Mouse (Mus musculus): Measurements from ENCODE around the gene Tsen2. TPM values are rescaled to one million over a fixed set of nuclear protein-coding genes. Genes with fewer than 3 reads are reported as not detected.

Gene Tsen2
- total and polyA plus RNA-seq, 3 experiments, result 8.9 to 14.6 (median 11.5) TPM

- Histone ChIP-seq H3K4me3 (ENCODE audit: low read depth, low read length) (no peak overlapping the region), H3K27me3 (ENCODE audit: insufficient read depth, low read length) (peaks cover 16% of the 10 kb centered on the region), H3K9me3 (replicated peaks) (no peaks in the 10 kb centered on the region), H3K4me1 (ENCODE audit: insufficient read depth, low read depth, low read length) (peaks cover 6% of the 10 kb centered on the region; the same call in 1 of the 2 replicates), H3K36me3 (replicated peaks) (no peaks in the 10 kb centered on the region)
- TF ChIP-seq CTCF (IDR thresholded peaks at IDR 0.05; ENCODE audit: low read depth, low read length) (no peak), POLR2AphosphoS5 (IDR thresholded peaks at IDR 0.05; ENCODE audit: insufficient replicate concordance, low read depth, low read length) (no peak), GATA1 (IDR thresholded peaks at IDR 0.05; ENCODE audit: borderline replicate concordance, low read length) (no peak), GATA2 (IDR thresholded peaks at IDR 0.05; ENCODE audit: borderline replicate concordance, low read depth, low read length) (no peak), TAL1 (conservative IDR thresholded peaks at IDR 0.05; ENCODE audit: low read depth, low read length) (no peak)
- ATAC-seq (ENCODE audit: extremely low read depth, insufficient number of reproducible peaks, low FRiP score, poor library complexity, severe bottlenecking) (no peak), DNase-seq (ENCODE audit: low spot score) (no peak)
These were observed 51.2 kb downstream of the Tsen2 start for GRCm38 (mm10) chr6:115595667-115596066.

- H3K4me1 ChIP-seq (ENCODE audit: insufficient read depth, low read depth, low read length), result peaks cover 18% of the 10 kb centered on the region
- no peaks in the 10 kb centered on the region; the same call in 1 of the 2 replicates for H3K27me3 ChIP-seq (ENCODE audit: insufficient read depth, low read length)
- no peaks in the 10 kb centered on the region; the same call in 1 of the 2 replicates for H3K9me3 ChIP-seq (replicated peaks)
- peaks cover 31% of the 10 kb centered on the region for H3K36me3 ChIP-seq (replicated peaks)
- TF ChIP-seq GATA2 (IDR thresholded peaks at IDR 0.05; ENCODE audit: borderline replicate concordance, low read depth, low read length) (no peak), TAL1 (conservative IDR thresholded peaks at IDR 0.05; ENCODE audit: low read depth, low read length) (no peak), CTCF (IDR thresholded peaks at IDR 0.05; ENCODE audit: low read depth, low read length) (no peak), GATA1 (IDR thresholded peaks at IDR 0.05; ENCODE audit: borderline replicate concordance, low read length) (no peak), POLR2AphosphoS5 (IDR thresholded peaks at IDR 0.05; ENCODE audit: insufficient replicate concordance, low read depth, low read length) (no peak)
- H3K4me3 ChIP-seq (ENCODE audit: low read depth, low read length), result peak overlapping the region; percentile 92; the same call in 1 of the 2 replicates
- DNase-seq (ENCODE audit: low spot score), result no peak
- ATAC-seq (ENCODE audit: extremely low read depth, insufficient number of reproducible peaks, low FRiP score, poor library complexity, severe bottlenecking), result no peak
These were observed 56.9 kb downstream of the Tsen2 start for GRCm38 (mm10) chr6:115601322-115601714.

- ATAC-seq (ENCODE audit: extremely low read depth, insufficient number of reproducible peaks, low FRiP score, poor library complexity, severe bottlenecking) (peak; percentile 83), DNase-seq (ENCODE audit: low spot score) (peak; percentile 73)
- peaks cover 21% of the 10 kb centered on the region for H3K4me1 ChIP-seq (ENCODE audit: insufficient read depth, low read depth, low read length)
- peaks cover 37% of the 10 kb centered on the region for H3K36me3 ChIP-seq (replicated peaks)
- H3K9me3 ChIP-seq (replicated peaks), result no peaks in the 10 kb centered on the region; the same call in 1 of the 2 replicates
- no peak for TF ChIP-seq TAL1 (conservative IDR thresholded peaks at IDR 0.05; ENCODE audit: low read depth, low read length)
- TF ChIP-seq CTCF (IDR thresholded peaks at IDR 0.05; ENCODE audit: low read depth, low read length), result no peak
- no peak for TF ChIP-seq POLR2AphosphoS5 (IDR thresholded peaks at IDR 0.05; ENCODE audit: insufficient replicate concordance, low read depth, low read length)
- TF ChIP-seq GATA2 (IDR thresholded peaks at IDR 0.05; ENCODE audit: borderline replicate concordance, low read depth, low read length), result no peak
- no peak for TF ChIP-seq GATA1 (IDR thresholded peaks at IDR 0.05; ENCODE audit: borderline replicate concordance, low read length)
- H3K27me3 ChIP-seq (ENCODE audit: insufficient read depth, low read length), result no peaks in the 10 kb centered on the region; the same call in 1 of the 2 replicates
- H3K4me3 ChIP-seq (ENCODE audit: low read depth, low read length), result peak within 1 kb of the TSS; percentile 92
These were observed 57.5 kb downstream of the Tsen2 start, which contains the start of gene Mkrn2 for GRCm38 (mm10) chr6:115601715-115602523. Gene Mkrn2, plus strand, starts transcription at chr6:115601902.

DNA sequence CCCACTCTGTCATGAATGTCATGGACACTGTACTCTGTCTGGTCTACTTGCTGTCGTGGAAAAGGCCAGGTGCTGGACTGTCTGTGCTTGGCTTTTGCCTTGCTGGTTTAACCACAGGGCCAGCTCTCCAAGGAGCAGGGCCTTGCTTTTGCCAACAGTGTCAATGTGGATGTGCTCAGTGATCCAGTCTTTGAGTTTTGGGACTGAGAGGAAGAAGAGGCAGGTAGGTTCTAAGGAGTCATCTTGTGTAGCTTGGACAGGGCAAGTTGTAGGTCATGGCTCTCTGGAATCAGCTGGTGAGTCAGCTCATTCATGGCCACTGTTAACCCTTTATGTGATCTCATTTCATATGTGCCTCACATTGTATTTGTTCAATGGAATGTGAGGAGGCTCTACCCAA is 62.0 kb downstream of the Tsen2 start:
- peaks cover 75% of the 10 kb centered on the region for H3K36me3 ChIP-seq (replicated peaks)
- TF ChIP-seq GATA2 (IDR thresholded peaks at IDR 0.05; ENCODE audit: borderline replicate concordance, low read depth, low read length), result no peak
- no peak for TF ChIP-seq POLR2AphosphoS5 (IDR thresholded peaks at IDR 0.05; ENCODE audit: insufficient replicate concordance, low read depth, low read length)
- no peak for TF ChIP-seq CTCF (IDR thresholded peaks at IDR 0.05; ENCODE audit: low read depth, low read length)
- TF ChIP-seq GATA1 (IDR thresholded peaks at IDR 0.05; ENCODE audit: borderline replicate concordance, low read length), result no peak
- TF ChIP-seq TAL1 (conservative IDR thresholded peaks at IDR 0.05; ENCODE audit: low read depth, low read length), result no peak
- no peaks in the 10 kb centered on the region for H3K9me3 ChIP-seq (replicated peaks)
- H3K4me3 ChIP-seq (ENCODE audit: low read depth, low read length), result no peak overlapping the region
- DNase-seq (ENCODE audit: low spot score), result no peak
- no peak for ATAC-seq (ENCODE audit: extremely low read depth, insufficient number of reproducible peaks, low FRiP score, poor library complexity, severe bottlenecking)
- H3K27me3 ChIP-seq (ENCODE audit: insufficient read depth, low read length), result no peaks in the 10 kb centered on the region
- peaks cover 21% of the 10 kb centered on the region for H3K4me1 ChIP-seq (ENCODE audit: insufficient read depth, low read depth, low read length)

GRCm38 (mm10) chr6:115607429-115607828 is 63.0 kb downstream of the Tsen2 start:
- H3K4me1 ChIP-seq (ENCODE audit: insufficient read depth, low read depth, low read length), result peaks cover 21% of the 10 kb centered on the region
- H3K36me3 ChIP-seq (replicated peaks), result peaks cover 85% of the 10 kb centered on the region
- ATAC-seq (ENCODE audit: extremely low read depth, insufficient number of reproducible peaks, low FRiP score, poor library complexity, severe bottlenecking), result no peak
- no peak for DNase-seq (ENCODE audit: low spot score)
- no peak overlapping the region for H3K4me3 ChIP-seq (ENCODE audit: low read depth, low read length)
- H3K9me3 ChIP-seq (replicated peaks), result no peaks in the 10 kb centered on the region
- H3K27me3 ChIP-seq (ENCODE audit: insufficient read depth, low read length), result no peaks in the 10 kb centered on the region
- TF ChIP-seq GATA2 (IDR thresholded peaks at IDR 0.05; ENCODE audit: borderline replicate concordance, low read depth, low read length), result no peak
- TF ChIP-seq POLR2AphosphoS5 (IDR thresholded peaks at IDR 0.05; ENCODE audit: insufficient replicate concordance, low read depth, low read length), result no peak
- TF ChIP-seq CTCF (IDR thresholded peaks at IDR 0.05; ENCODE audit: low read depth, low read length), result no peak
- TF ChIP-seq TAL1 (conservative IDR thresholded peaks at IDR 0.05; ENCODE audit: low read depth, low read length), result no peak
- TF ChIP-seq GATA1 (IDR thresholded peaks at IDR 0.05; ENCODE audit: borderline replicate concordance, low read length), result no peak

GRCm38 (mm10) chr6:115609121-115609520 is 64.7 kb downstream of the Tsen2 start:
- H3K36me3 ChIP-seq (replicated peaks), result peaks cover 90% of the 10 kb centered on the region
- DNase-seq (ENCODE audit: low spot score), result no peak
- H3K4me3 ChIP-seq (ENCODE audit: low read depth, low read length), result no peak overlapping the region
- H3K4me1 ChIP-seq (ENCODE audit: insufficient read depth, low read depth, low read length), result peaks cover 12% of the 10 kb centered on the region
- TF ChIP-seq POLR2AphosphoS5 (IDR thresholded peaks at IDR 0.05; ENCODE audit: insufficient replicate concordance, low read depth, low read length), result no peak
- TF ChIP-seq GATA2 (IDR thresholded peaks at IDR 0.05; ENCODE audit: borderline replicate concordance, low read depth, low read length), result no peak
- no peak for TF ChIP-seq TAL1 (conservative IDR thresholded peaks at IDR 0.05; ENCODE audit: low read depth, low read length)
- TF ChIP-seq GATA1 (IDR thresholded peaks at IDR 0.05; ENCODE audit: borderline replicate concordance, low read length), result no peak
- no peak for TF ChIP-seq CTCF (IDR thresholded peaks at IDR 0.05; ENCODE audit: low read depth, low read length)
- ATAC-seq (ENCODE audit: extremely low read depth, insufficient number of reproducible peaks, low FRiP score, poor library complexity, severe bottlenecking), result 0 out of 2 replicates have a peak, but pooled peaks have one; percentile 19
- no peaks in the 10 kb centered on the region for H3K27me3 ChIP-seq (ENCODE audit: insufficient read depth, low read length)
- no peaks in the 10 kb centered on the region for H3K9me3 ChIP-seq (replicated peaks)

Measured in G1E (cell line).